Mouse (Mus musculus) forebrain, embryonic 13.5 days (tissue): ENCODE measurements at regions not wholly inside any gene's neighbourhood (a gene's known extent, or its start where the extent isn't known, plus 50 kb on each side); places are given as distances from the start of the nearest gene placed in this dataset.
"Not testable (repeated sequence)": the region's sequence is repeated elsewhere in the genome, so short reads cannot be mapped to it uniquely, and the experiment has no call there.

Source experiments
- ATAC-seq: fragments of 200-750 bp; cut with Nextera tagmentation; 2 replicates; pipeline ENCODE4 v1.8.0; 2017
- H3K27ac ChIP-seq: fragments of 300-500 bp; sonication (generic); 2 replicates; pipeline ENCODE4 v1.5.1; 2015; ENCODE audit warnings: inconsistent platforms, mild to moderate bottlenecking, moderate library complexity
- H3K27me3 ChIP-seq: fragments of 300-500 bp; sonication (generic); 2 replicates; pipeline ENCODE4 v1.6.1; 2015; ENCODE audit warnings: mild to moderate bottlenecking, inconsistent platforms
- H3K36me3 ChIP-seq: fragments of 300-500 bp; sonication (generic); 2 replicates; pipeline ENCODE4 v1.6.1; 2015; ENCODE audit warnings: mild to moderate bottlenecking, inconsistent platforms; ENCODE audit not compliant: poor library complexity, severe bottlenecking
- H3K4me1 ChIP-seq: fragments of 300-500 bp; sonication (generic); 2 replicates; pipeline ENCODE4 v1.6.1; 2015; ENCODE audit warnings: inconsistent platforms
- H3K4me2 ChIP-seq: fragments of 300-500 bp; sonication (generic); 2 replicates; pipeline ENCODE4 v1.6.1; 2015; ENCODE audit warnings: inconsistent platforms, mild to moderate bottlenecking, moderate library complexity
- H3K4me3 ChIP-seq: fragments of 300-500 bp; sonication (generic); 2 replicates; pipeline ENCODE4 v1.5.1; 2015; ENCODE audit warnings: mild to moderate bottlenecking, inconsistent platforms
- H3K9ac ChIP-seq: fragments of 300-500 bp; sonication (generic); 2 replicates; pipeline ENCODE4 v1.6.1; 2015; ENCODE audit warnings: mild to moderate bottlenecking, inconsistent platforms
- H3K9me3 ChIP-seq: fragments of 300-500 bp; sonication (generic); replicated peaks from 2 replicates; pipeline ENCODE4 v1.6.1; 2016; ENCODE audit warnings: inconsistent platforms
- WGBS: fragments of 180-500 bp; shearing (Covaris S2); methylation state at CpG from one replicate; pipeline ENCODE4 v1.1.7; 2015; 5-methylcytosine and 5-hydroxymethylcytosine counted together

- Histone ChIP-seq H3K9ac (no peak overlapping the region), H3K27me3 (no peaks in the 10 kb centered on the region), H3K4me2 (no peak overlapping the region), H3K4me3 (no peak overlapping the region), H3K36me3 (no peaks in the 10 kb centered on the region), H3K9me3 (no peaks in the 10 kb centered on the region), H3K27ac (no peak overlapping the region), H3K4me1 (no peaks in the 10 kb centered on the region)
- WGBS, result 90% methylated on average over 4 of the region's 4 CpGs
- no peak for ATAC-seq
Measured at GRCm38 (mm10) chr10:119087886-119088285, 152.0 kb downstream of the Cand1 start.

- Histone ChIP-seq H3K4me2 (no peak overlapping the region), H3K27ac (no peak overlapping the region), H3K4me3 (no peak overlapping the region), H3K27me3 (no peaks in the 10 kb centered on the region), H3K9ac (no peak overlapping the region), H3K36me3 (no peaks in the 10 kb centered on the region), H3K9me3 (no peaks in the 10 kb centered on the region), H3K4me1 (no peaks in the 10 kb centered on the region)
- no peak for ATAC-seq
- WGBS, result 91% methylated on average over 5 of the region's 5 CpGs
Measured at GRCm38 (mm10) chr10:119087071-119087665, 152.7 kb downstream of the Cand1 start.

- H3K4me3 ChIP-seq, result no peak overlapping the region
- H3K4me2 ChIP-seq, result no peak overlapping the region
- ATAC-seq, result no peak
- no peak overlapping the region for H3K27ac ChIP-seq
- H3K36me3 ChIP-seq, result no peaks in the 10 kb centered on the region
- 66% methylated on average over 5 of the region's 5 CpGs for WGBS
- no peaks in the 10 kb centered on the region for H3K4me1 ChIP-seq
- H3K9ac ChIP-seq, result no peak overlapping the region
- H3K27me3 ChIP-seq, result no peaks in the 10 kb centered on the region
- H3K9me3 ChIP-seq, result no peaks in the 10 kb centered on the region
Measured at GRCm38 (mm10) chr10:119086450-119086849, 153.4 kb downstream of the Cand1 start.

GRCm38 (mm10) chr10:119083431-119083830 is 156.4 kb downstream of the Cand1 start:
- no peak for ATAC-seq
- H3K27me3 ChIP-seq, result no peaks in the 10 kb centered on the region
- H3K27ac ChIP-seq, result no peak overlapping the region
- H3K4me3 ChIP-seq, result no peak overlapping the region
- H3K4me1 ChIP-seq, result peaks cover 5% of the 10 kb centered on the region; the same call in 1 of the 2 replicates
- H3K36me3 ChIP-seq, result no peaks in the 10 kb centered on the region
- WGBS, result 78% methylated on average over 4 of the region's 4 CpGs
- no peak overlapping the region for H3K4me2 ChIP-seq
- H3K9ac ChIP-seq, result no peak overlapping the region
- H3K9me3 ChIP-seq, result no peaks in the 10 kb centered on the region

GRCm38 (mm10) chr10:119082861-119083260 is 157.0 kb downstream of the Cand1 start:
- H3K27ac ChIP-seq, result no peak overlapping the region
- ATAC-seq, result no peak
- H3K4me1 ChIP-seq, result peaks cover 5% of the 10 kb centered on the region; the same call in 1 of the 2 replicates
- no peaks in the 10 kb centered on the region for H3K36me3 ChIP-seq
- H3K9me3 ChIP-seq, result no peaks in the 10 kb centered on the region
- WGBS, result 89% methylated on average over 2 of the region's 2 CpGs
- H3K4me3 ChIP-seq, result no peak overlapping the region
- H3K27me3 ChIP-seq, result no peaks in the 10 kb centered on the region
- no peak overlapping the region for H3K4me2 ChIP-seq
- no peak overlapping the region for H3K9ac ChIP-seq

- not testable (repeated sequence) for H3K27me3 ChIP-seq, H3K4me3 ChIP-seq, H3K36me3 ChIP-seq, H3K27ac ChIP-seq, H3K9me3 ChIP-seq, H3K4me2 ChIP-seq, H3K4me1 ChIP-seq, ATAC-seq, H3K9ac ChIP-seq
- WGBS, result 84% methylated on average over 3 of the region's 3 CpGs
Measured at GRCm38 (mm10) chr10:119081766-119082165, 158.1 kb downstream of the Cand1 start.

GRCm38 (mm10) chr10:119076100-119076566 is 163.7 kb downstream of the Cand1 start:
- Histone ChIP-seq H3K9ac (no peak overlapping the region), H3K4me3 (no peak overlapping the region), H3K27ac (no peak overlapping the region), H3K27me3 (no peaks in the 10 kb centered on the region), H3K4me2 (no peak overlapping the region), H3K36me3 (no peaks in the 10 kb centered on the region), H3K9me3 (peaks cover 3% of the 10 kb centered on the region; the same call in 1 of the 2 replicates), H3K4me1 (peaks cover 5% of the 10 kb centered on the region; the same call in 1 of the 2 replicates)
- 34% methylated on average over 12 of the region's 12 CpGs for WGBS
- no peak for ATAC-seq

- 91% methylated on average over 15 of the region's 15 CpGs for WGBS
Measured at GRCm38 (mm10) chr10:119074887-119075286, 165.0 kb downstream of the Cand1 start.

GRCm38 (mm10) chr10:119073991-119074390 is 165.9 kb downstream of the Cand1 start:
- Histone ChIP-seq H3K9ac (no peak overlapping the region), H3K4me3 (no peak overlapping the region), H3K9me3 (peaks cover 3% of the 10 kb centered on the region; the same call in 1 of the 2 replicates), H3K27me3 (no peaks in the 10 kb centered on the region), H3K27ac (no peak overlapping the region), H3K36me3 (no peaks in the 10 kb centered on the region), H3K4me2 (no peak overlapping the region), H3K4me1 (peaks cover 1% of the 10 kb centered on the region; the same call in 1 of the 2 replicates)
- no peak for ATAC-seq
- WGBS, result 92% methylated on average over 3 of the region's 3 CpGs

More at GRCm38 (mm10) chr10:119074887-119075286, 165.0 kb downstream of the Cand1 start:
- no peak overlapping the region for H3K27ac ChIP-seq
- peaks cover 5% of the 10 kb centered on the region; the same call in 1 of the 2 replicates for H3K4me1 ChIP-seq
- H3K27me3 ChIP-seq, result no peaks in the 10 kb centered on the region
- H3K9me3 ChIP-seq, result peaks cover 3% of the 10 kb centered on the region; the same call in 1 of the 2 replicates
- no peak for ATAC-seq
- no peak overlapping the region for H3K9ac ChIP-seq
- H3K36me3 ChIP-seq, result no peaks in the 10 kb centered on the region
- no peak overlapping the region for H3K4me3 ChIP-seq
- H3K4me2 ChIP-seq, result no peak overlapping the region

- Histone ChIP-seq H3K36me3 (no peaks in the 10 kb centered on the region), H3K9ac (no peak overlapping the region), H3K4me1 (peaks cover 10% of the 10 kb centered on the region), H3K4me3 (no peak overlapping the region), H3K9me3 (peaks cover 3% of the 10 kb centered on the region; the same call in 1 of the 2 replicates), H3K4me2 (no peak overlapping the region), H3K27me3 (no peaks in the 10 kb centered on the region), H3K27ac (no peak overlapping the region)
- no peak for ATAC-seq
- 90% methylated on average over 11 of the region's 11 CpGs for WGBS
Measured at GRCm38 (mm10) chr10:119069410-119069809, 170.4 kb downstream of the Cand1 start.

- no peak overlapping the region for H3K27ac ChIP-seq
- no peak overlapping the region for H3K4me2 ChIP-seq
- no peak overlapping the region for H3K9ac ChIP-seq
- no peaks in the 10 kb centered on the region for H3K27me3 ChIP-seq
- no peaks in the 10 kb centered on the region for H3K9me3 ChIP-seq
- no peak overlapping the region for H3K4me3 ChIP-seq
- H3K4me1 ChIP-seq, result peaks cover 10% of the 10 kb centered on the region
- WGBS, result 91% methylated on average over 6 of the region's 6 CpGs
- ATAC-seq, result no peak
- H3K36me3 ChIP-seq, result no peaks in the 10 kb centered on the region
Measured at GRCm38 (mm10) chr10:119067838-119068237, 172.0 kb downstream of the Cand1 start.

GRCm38 (mm10) chr10:119067366-119067765 is 172.5 kb downstream of the Cand1 start:
- no peaks in the 10 kb centered on the region for H3K27me3 ChIP-seq
- H3K4me1 ChIP-seq, result peaks cover 10% of the 10 kb centered on the region
- no peak overlapping the region for H3K4me3 ChIP-seq
- H3K9me3 ChIP-seq, result no peaks in the 10 kb centered on the region
- H3K4me2 ChIP-seq, result no peak overlapping the region
- H3K9ac ChIP-seq, result no peak overlapping the region
- WGBS, result 94% methylated on average over 8 of the region's 8 CpGs
- no peak for ATAC-seq
- H3K36me3 ChIP-seq, result no peaks in the 10 kb centered on the region
- H3K27ac ChIP-seq, result no peak overlapping the region

- no peak overlapping the region for H3K27ac ChIP-seq
- peaks cover 10% of the 10 kb centered on the region for H3K4me1 ChIP-seq
- no peak overlapping the region for H3K4me3 ChIP-seq
- no peaks in the 10 kb centered on the region for H3K27me3 ChIP-seq
- no peaks in the 10 kb centered on the region for H3K36me3 ChIP-seq
- ATAC-seq, result 0 out of 2 replicates have a peak, but pooled peaks have one; percentile 52
- WGBS, result 24% methylated on average over 8 of the region's 8 CpGs
- no peaks in the 10 kb centered on the region for H3K9me3 ChIP-seq
- H3K9ac ChIP-seq, result no peak overlapping the region
- H3K4me2 ChIP-seq, result no peak overlapping the region
Measured at GRCm38 (mm10) chr10:119065974-119066373, 173.9 kb downstream of the Cand1 start.
